20 mouse cellular contexts compared by ENCODE assay signal in genomic region chr2:154937547-154938390, GRCm38 (mm10).
"Had no signal": no experiment of that assay in that cellular context is flagged by ENCODE, and none has a peak within 500 bp of the region (broad histone marks: within the 10 kb centered on the region; RNA-seq: fewer than 3 reads in every experiment).

No protein-coding gene starts in this region.

- H3K4me2 ChIP-seq: liver, embryonic 13.5 days; midbrain, embryonic 13.5 days; neural tube, embryonic 13.5 days; stomach, embryonic 15.5 days had no signal

- H3K9ac ChIP-seq: liver, embryonic 13.5 days; midbrain, embryonic 13.5 days; neural tube, embryonic 13.5 days; stomach, embryonic 15.5 days had no signal

- H3K27me3 ChIP-seq: midbrain, embryonic 13.5 days; stomach, embryonic 15.5 days had no signal

- H3K9me3 ChIP-seq: liver, embryonic 13.5 days; midbrain, embryonic 13.5 days; neural tube, embryonic 13.5 days; stomach, embryonic 15.5 days had no signal

- H3K4me3 ChIP-seq: layer of hippocampus, adult 2 months; left cerebral cortex, adult 2 months; liver, embryonic 13.5 days; midbrain, embryonic 13.5 days; myocyte; neural tube, embryonic 13.5 days; stomach, embryonic 15.5 days had no signal

- H3K36me3 ChIP-seq: liver, embryonic 13.5 days; midbrain, embryonic 13.5 days; neural tube, embryonic 13.5 days; stomach, embryonic 15.5 days had no signal

- DNase-seq: kidney, adult 2 months; kidney, postnatal 25 days; layer of hippocampus, adult 9-11 months; layer of hippocampus, postnatal 36 days; liver, embryonic 13.5 days; lung, adult 2 months; lung, postnatal 14 days; lung, postnatal 4 days; right cerebral cortex, postnatal 25 days; spleen, adult 18-20 months; thymus, adult 2 months; thymus, postnatal 14 days had no signal

- H3K27ac ChIP-seq: kidney, postnatal 0 days; layer of hippocampus, adult 2 months; left cerebral cortex, adult 2 months; liver, embryonic 13.5 days; midbrain, embryonic 13.5 days; neural tube, embryonic 13.5 days; stomach, embryonic 15.5 days had no signal

- H3K4me1 ChIP-seq: stomach, embryonic 15.5 days had no signal

- ATAC-seq: midbrain, embryonic 13.5 days; midbrain, embryonic 16.5 days had no signal
